Mouse (Mus musculus): ENCODE measurements around the gene Gm45837.

Gm45837 gene

DNA sequence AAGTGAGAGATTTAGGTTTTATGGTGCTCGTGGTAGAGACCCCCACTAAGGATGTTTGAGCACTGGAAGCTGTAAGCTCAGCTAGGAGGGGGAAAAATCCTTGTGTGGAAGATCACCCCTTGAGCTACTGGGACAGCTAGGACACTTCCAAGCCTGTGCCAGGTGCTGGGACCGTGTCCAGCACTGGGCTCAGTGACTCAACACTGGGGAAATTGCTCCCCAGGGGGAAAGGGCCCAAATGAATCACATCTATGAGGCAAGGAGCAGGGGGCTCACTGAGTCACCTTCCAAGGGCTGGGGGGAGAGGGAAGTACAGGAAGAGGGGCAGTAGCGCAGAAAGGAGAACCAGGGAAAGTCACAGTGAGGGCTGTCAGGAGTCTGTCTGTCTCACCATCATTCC lies 39.2 kb downstream of the Gm45837 start:
- no peak for DNase-seq

GRCm38 (mm10) chr7:101450422-101451401 lies 40.0 kb downstream of the Gm45837 start:
- DNase-seq: peak; percentile 81

DNA sequence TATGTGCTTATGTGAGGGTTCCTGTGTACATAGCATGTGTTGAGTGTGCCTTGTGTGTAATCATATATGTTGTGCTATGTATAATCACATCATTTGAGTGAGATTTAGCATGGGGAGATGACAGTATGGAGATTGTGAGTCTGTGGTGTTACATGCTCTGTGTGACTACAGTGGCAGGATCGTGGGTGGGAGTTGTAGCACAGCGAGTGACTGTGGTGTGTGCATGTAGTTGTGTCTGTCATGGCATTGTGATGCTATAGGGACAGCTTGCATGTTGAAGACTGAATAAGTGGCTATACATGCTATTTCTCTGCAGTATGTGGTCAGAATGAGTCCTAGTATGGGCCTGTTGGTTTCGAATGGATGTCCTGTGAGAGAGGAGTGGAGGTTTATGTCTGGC lies 42.0 kb downstream of the Gm45837 start:
- DNase-seq: no peak

DNA sequence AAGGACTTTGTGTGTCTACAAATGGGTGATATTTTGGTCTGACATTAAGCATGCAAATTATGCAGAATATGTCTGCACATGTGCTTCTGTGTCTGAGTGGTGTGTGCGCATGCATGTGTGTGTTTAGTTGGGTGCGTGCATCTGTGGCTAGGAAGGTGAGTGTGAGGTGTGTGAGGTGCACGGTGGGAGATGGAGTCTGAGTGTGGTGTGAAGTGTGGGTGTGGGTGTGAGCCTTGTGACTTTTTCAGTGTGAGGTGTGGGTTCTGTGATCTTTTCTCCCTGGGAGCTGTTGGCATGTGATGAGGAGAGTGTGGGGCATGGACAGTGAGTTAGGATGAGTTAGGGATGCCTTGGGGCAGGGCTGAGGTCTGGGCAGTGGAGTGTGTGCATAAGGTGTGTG lies 42.6 kb downstream of the Gm45837 start:
- DNase-seq: no peak

DNA sequence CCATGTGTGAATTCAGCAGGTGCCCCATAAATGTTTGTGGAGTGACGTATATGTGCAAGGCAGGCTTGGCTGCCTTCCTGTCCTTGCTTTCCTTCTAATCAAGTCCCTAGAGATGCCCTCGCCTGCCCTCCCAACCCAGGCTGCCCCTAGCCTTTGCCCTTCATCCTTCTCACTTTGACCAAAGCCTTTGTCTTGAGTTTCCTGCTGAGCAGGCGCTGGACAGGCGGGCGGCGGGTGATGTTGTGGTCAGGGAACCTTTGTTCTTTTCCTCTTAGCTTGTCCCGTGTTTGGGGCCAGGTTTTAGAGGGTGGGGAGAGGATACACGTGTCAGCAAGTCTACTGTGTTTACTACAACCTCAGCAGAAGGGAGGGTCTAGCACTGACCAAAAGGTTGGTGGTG lies 43.0 kb downstream of the Gm45837 start:
- DNase-seq: no peak

- DNase-seq: no peak
These were observed 43.8 kb downstream of the Gm45837 start for GRCm38 (mm10) chr7:101454479-101454878.

- DNase-seq: no peak
These were observed 44.5 kb downstream of the Gm45837 start for GRCm38 (mm10) chr7:101455141-101455540.

DNA sequence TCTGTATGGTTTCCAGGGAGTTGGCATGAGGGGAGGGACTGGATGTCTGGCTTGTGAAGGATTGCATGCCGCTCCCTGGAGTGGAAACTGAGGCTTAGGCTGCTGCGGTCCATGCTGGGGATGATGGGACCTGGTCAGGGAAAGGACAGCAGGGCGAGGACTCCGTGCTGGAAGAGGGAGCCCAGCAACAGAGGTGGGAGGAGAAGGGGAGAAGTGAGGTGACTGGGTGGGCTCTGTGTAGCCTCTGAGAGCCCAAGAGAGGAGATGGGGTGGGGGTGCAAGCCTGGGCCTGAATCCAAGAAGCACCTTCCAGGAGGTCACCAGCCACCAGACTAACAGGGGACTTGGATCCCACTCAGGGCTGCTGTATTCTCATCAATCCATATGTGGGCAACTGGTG lies 45.6 kb downstream of the Gm45837 start:
- no peak for DNase-seq

DNA sequence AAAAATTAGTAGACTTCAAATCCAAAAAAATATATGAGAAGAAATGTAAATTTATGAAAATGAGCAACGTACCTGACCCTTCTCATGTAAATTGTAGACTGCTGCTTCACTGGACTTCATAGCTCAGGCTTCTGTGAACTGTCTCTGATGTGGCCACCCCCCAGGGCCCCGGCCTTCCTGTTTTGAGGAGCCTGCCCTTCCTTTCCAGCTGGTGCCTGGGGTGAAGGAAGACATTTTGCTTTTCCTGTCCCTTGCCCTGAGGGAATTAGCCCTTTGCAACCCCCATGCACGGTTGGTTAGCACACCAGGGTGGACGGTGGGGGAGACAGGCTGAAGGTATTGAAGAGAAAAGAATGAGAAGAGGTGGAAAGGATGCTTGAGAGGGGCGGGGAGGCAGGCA lies 46.1 kb downstream of the Gm45837 start:
- DNase-seq: no peak

- no peak for DNase-seq
These were observed 46.6 kb downstream of the Gm45837 start for GRCm38 (mm10) chr7:101457283-101457682.

DNA sequence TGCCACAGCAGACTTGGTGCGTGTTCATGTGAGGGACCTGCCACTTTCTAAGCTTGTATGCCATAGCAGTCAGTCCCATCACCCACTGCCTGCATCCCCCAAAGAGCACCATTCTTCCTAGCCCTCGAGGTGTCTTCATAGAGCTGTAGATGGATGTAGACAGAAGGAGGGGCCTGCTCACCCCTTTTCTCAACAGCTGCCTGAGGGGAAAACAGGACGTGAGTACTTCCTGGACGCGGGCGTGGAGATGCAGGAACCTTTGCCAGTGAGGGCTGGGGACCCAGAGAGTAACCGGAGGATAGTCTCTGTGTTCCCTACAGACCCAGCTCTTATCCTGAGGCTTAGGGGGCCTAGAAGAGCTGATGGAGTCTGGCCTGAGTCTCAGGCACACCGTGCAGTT lies 47.1 kb downstream of the Gm45837 start:
- no peak for DNase-seq

- DNase-seq: no peak
These were observed 47.6 kb downstream of the Gm45837 start for GRCm38 (mm10) chr7:101458278-101458781.

- no peak for DNase-seq
These were observed 48.7 kb downstream of the Gm45837 start for GRCm38 (mm10) chr7:101459305-101459813.

GRCm38 (mm10) chr7:101459923-101460607 lies 49.4 kb downstream of the Gm45837 start:
- DNase-seq: no peak

DNA sequence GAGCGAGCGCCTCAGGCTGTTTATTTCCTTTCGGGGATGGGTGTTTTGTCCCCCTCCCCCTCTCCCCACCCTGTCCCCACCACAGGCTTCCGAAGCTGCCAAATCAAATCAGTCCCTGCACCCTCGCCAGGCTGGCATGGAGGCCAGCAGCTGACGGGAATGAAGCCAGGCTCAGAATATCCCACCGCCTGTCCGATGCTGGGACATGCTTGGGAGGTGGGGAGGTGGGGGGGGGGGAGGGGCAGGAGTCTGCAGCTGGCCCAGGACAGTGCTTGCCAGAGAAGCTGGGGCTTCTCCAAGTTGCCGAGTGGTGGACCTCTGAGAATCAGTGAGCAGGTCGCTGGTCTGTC lies 49.9 kb downstream of the Gm45837 start:
- no peak for DNase-seq

DNA sequence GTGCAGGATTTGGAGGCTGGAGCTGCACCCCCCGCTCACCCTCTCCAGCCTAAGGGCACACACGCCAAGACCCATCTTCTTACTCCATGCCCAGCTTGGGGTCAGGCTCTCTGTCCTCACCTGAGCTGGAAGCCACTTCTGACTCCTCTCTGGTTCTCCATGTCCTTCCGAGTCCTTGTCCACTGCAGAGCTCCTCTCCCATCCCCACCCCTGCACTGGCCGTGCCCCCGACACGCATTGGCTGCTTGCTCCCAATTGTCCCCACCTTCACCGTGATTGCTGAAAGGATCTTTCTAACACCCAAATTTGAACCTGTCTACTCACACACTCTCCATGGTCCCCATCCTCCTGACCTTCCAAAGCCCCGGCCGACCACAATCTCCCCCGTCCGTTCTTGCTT lies 50.9 kb downstream of the Gm45837 start:
- no peak for DNase-seq

GRCm38 (mm10) chr7:101462327-101463068 lies 51.8 kb downstream of the Gm45837 start:
- no peak for DNase-seq

GRCm38 (mm10) chr7:101463665-101464271 lies 53.1 kb downstream of the Gm45837 start:
- no peak for DNase-seq

DNA sequence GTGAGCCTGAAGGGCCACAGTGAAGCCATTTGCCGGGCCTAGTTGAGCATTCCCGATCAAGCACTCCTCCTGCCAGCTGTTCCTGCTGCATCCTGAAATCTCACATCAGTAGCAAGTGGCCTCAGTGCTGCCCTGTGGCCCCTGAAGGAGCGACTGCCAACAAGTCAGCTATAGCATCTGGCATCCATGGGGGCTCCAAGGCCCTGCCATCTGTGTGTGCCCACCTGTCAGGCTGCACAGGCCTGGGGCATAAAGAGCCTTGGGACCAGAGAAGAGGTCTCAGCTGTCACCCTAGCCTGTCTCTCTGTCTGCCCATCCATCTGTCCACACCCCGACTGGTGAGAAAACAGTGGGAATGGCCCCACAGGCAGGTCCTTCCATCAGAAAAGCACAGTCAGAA lies 54.2 kb downstream of the Gm45837 start:
- no peak for DNase-seq

GRCm38 (mm10) chr7:101465392-101465791 lies 54.7 kb downstream of the Gm45837 start:
- no peak for DNase-seq

GRCm38 (mm10) chr7:101465850-101466580 lies 55.3 kb downstream of the Gm45837 start:
- no peak for DNase-seq

GRCm38 (mm10) chr7:101466581-101467081 lies 55.9 kb downstream of the Gm45837 start:
- no peak for DNase-seq
